Mouse (Mus musculus): ENCODE results near the gene Atrnl1. TPM values are rescaled to one million over a fixed set of nuclear protein-coding genes. Genes with fewer than 3 reads are reported as not detected.

The Atrnl1 gene
- polyA plus RNA-seq, 1 experiment from 2014 or later = 5.0 TPM

GRCm38 (mm10) chr19:58063541-58063940 lies 452.7 kb downstream of the Atrnl1 start:
- ATAC-seq (replicated peaks; ENCODE audit: low FRiP score) = no peak
- 22% methylated on average over 6 of the region's 6 CpGs for WGBS
- no peaks in the 10 kb centered on the region for H3K9me3 ChIP-seq (ENCODE audit: control insufficient read depth, low read length)
- H3K9ac ChIP-seq (ENCODE audit: low read length) = no peak overlapping the region
- H3K27me3 ChIP-seq (ENCODE audit: control insufficient read depth, insufficient read depth, low read length) = peaks cover 3% of the 10 kb centered on the region; the same call in 1 of the 2 replicates
- no peak overlapping the region for H3K4me2 ChIP-seq (ENCODE audit: low read depth, low read length, severe bottlenecking)
- no peak overlapping the region for H3K27ac ChIP-seq (ENCODE audit: low read depth, low read length)
- H3K4me1 ChIP-seq (replicated peaks; ENCODE audit: control insufficient read depth, insufficient read depth, low read length) = peaks cover 28% of the 10 kb centered on the region; the same call in 1 of the 2 replicates
- H3K4me3 ChIP-seq (ENCODE audit: low read depth, low read length) = no peak overlapping the region
- DNase-seq (ENCODE audit: low spot score) = no peak
- no peaks in the 10 kb centered on the region for H3K36me3 ChIP-seq (ENCODE audit: control insufficient read depth, insufficient read depth, low read length)

GRCm38 (mm10) chr19:58064116-58065000 lies 453.5 kb downstream of the Atrnl1 start:
- no peaks in the 10 kb centered on the region for H3K9me3 ChIP-seq (ENCODE audit: control insufficient read depth, low read length)
- peaks cover 28% of the 10 kb centered on the region; the same call in 1 of the 2 replicates for H3K4me1 ChIP-seq (replicated peaks; ENCODE audit: control insufficient read depth, insufficient read depth, low read length)
- no peak overlapping the region for H3K9ac ChIP-seq (ENCODE audit: low read length)
- no peak overlapping the region for H3K27ac ChIP-seq (ENCODE audit: low read depth, low read length)
- no peak overlapping the region for H3K4me3 ChIP-seq (ENCODE audit: low read depth, low read length)
- ATAC-seq (replicated peaks; ENCODE audit: low FRiP score) (no peak), DNase-seq (ENCODE audit: low spot score) (no peak)
- no peaks in the 10 kb centered on the region for H3K36me3 ChIP-seq (ENCODE audit: control insufficient read depth, insufficient read depth, low read length)
- H3K27me3 ChIP-seq (ENCODE audit: control insufficient read depth, insufficient read depth, low read length) = peaks cover 3% of the 10 kb centered on the region; the same call in 1 of the 2 replicates
- WGBS = 43% methylated on average over 16 of the region's 16 CpGs
- H3K4me2 ChIP-seq (ENCODE audit: low read depth, low read length, severe bottlenecking) = no peak overlapping the region

- Histone ChIP-seq H3K36me3 (ENCODE audit: control insufficient read depth, insufficient read depth, low read length) (no peaks in the 10 kb centered on the region), H3K27me3 (ENCODE audit: control insufficient read depth, insufficient read depth, low read length) (peaks cover 3% of the 10 kb centered on the region; the same call in 1 of the 2 replicates), H3K4me1 (replicated peaks; ENCODE audit: control insufficient read depth, insufficient read depth, low read length) (peaks cover 26% of the 10 kb centered on the region; the same call in 1 of the 2 replicates), H3K9me3 (ENCODE audit: control insufficient read depth, low read length) (no peaks in the 10 kb centered on the region), H3K4me3 (ENCODE audit: low read depth, low read length) (no peak overlapping the region), H3K9ac (ENCODE audit: low read length) (no peak overlapping the region), H3K27ac (ENCODE audit: low read depth, low read length) (no peak overlapping the region), H3K4me2 (ENCODE audit: low read depth, low read length, severe bottlenecking) (no peak overlapping the region)
- DNase-seq (ENCODE audit: low spot score) (no peak), ATAC-seq (replicated peaks; ENCODE audit: low FRiP score) (no peak)
- 86% methylated on average over 5 of the region's 5 CpGs for WGBS
Measured at GRCm38 (mm10) chr19:58065001-58065314, 454.1 kb downstream of the Atrnl1 start.

GRCm38 (mm10) chr19:58065514-58065913 lies 454.7 kb downstream of the Atrnl1 start:
- DNase-seq (ENCODE audit: low spot score) (no peak), ATAC-seq (replicated peaks; ENCODE audit: low FRiP score) (no peak)
- Histone ChIP-seq H3K4me1 (replicated peaks; ENCODE audit: control insufficient read depth, insufficient read depth, low read length) (peaks cover 21% of the 10 kb centered on the region; the same call in 1 of the 2 replicates), H3K4me3 (ENCODE audit: low read depth, low read length) (no peak overlapping the region), H3K27me3 (ENCODE audit: control insufficient read depth, insufficient read depth, low read length) (peaks cover 3% of the 10 kb centered on the region; the same call in 1 of the 2 replicates), H3K27ac (ENCODE audit: low read depth, low read length) (no peak overlapping the region), H3K9me3 (ENCODE audit: control insufficient read depth, low read length) (no peaks in the 10 kb centered on the region), H3K9ac (ENCODE audit: low read length) (no peak overlapping the region), H3K36me3 (ENCODE audit: control insufficient read depth, insufficient read depth, low read length) (no peaks in the 10 kb centered on the region), H3K4me2 (ENCODE audit: low read depth, low read length, severe bottlenecking) (no peak overlapping the region)
- 86% methylated on average over 2 of the region's 2 CpGs for WGBS

GRCm38 (mm10) chr19:58068114-58068513 lies 457.3 kb downstream of the Atrnl1 start:
- Histone ChIP-seq H3K36me3 (ENCODE audit: control insufficient read depth, insufficient read depth, low read length) (no peaks in the 10 kb centered on the region), H3K4me3 (ENCODE audit: low read depth, low read length) (no peak overlapping the region), H3K27ac (ENCODE audit: low read depth, low read length) (no peak overlapping the region), H3K4me2 (ENCODE audit: low read depth, low read length, severe bottlenecking) (no peak overlapping the region), H3K27me3 (ENCODE audit: control insufficient read depth, insufficient read depth, low read length) (no peaks in the 10 kb centered on the region), H3K9me3 (ENCODE audit: control insufficient read depth, low read length) (no peaks in the 10 kb centered on the region), H3K4me1 (replicated peaks; ENCODE audit: control insufficient read depth, insufficient read depth, low read length) (peaks cover 14% of the 10 kb centered on the region; the same call in 1 of the 2 replicates), H3K9ac (ENCODE audit: low read length) (no peak overlapping the region)
- DNase-seq (ENCODE audit: low spot score) = no peak
- WGBS = 70% methylated on average over 2 of the region's 2 CpGs
- ATAC-seq (replicated peaks; ENCODE audit: low FRiP score) = no peak

- Histone ChIP-seq H3K4me1 (replicated peaks; ENCODE audit: control insufficient read depth, insufficient read depth, low read length) (peaks cover 6% of the 10 kb centered on the region; the same call in 1 of the 2 replicates), H3K27ac (ENCODE audit: low read depth, low read length) (no peak overlapping the region), H3K4me2 (ENCODE audit: low read depth, low read length, severe bottlenecking) (no peak overlapping the region), H3K36me3 (ENCODE audit: control insufficient read depth, insufficient read depth, low read length) (no peaks in the 10 kb centered on the region), H3K27me3 (ENCODE audit: control insufficient read depth, insufficient read depth, low read length) (no peaks in the 10 kb centered on the region), H3K9me3 (ENCODE audit: control insufficient read depth, low read length) (no peaks in the 10 kb centered on the region), H3K9ac (ENCODE audit: low read length) (no peak overlapping the region), H3K4me3 (ENCODE audit: low read depth, low read length) (no peak overlapping the region)
- whole genome bisulfite sequencing = 94% methylated on average over 2 of the region's 2 CpGs
- ATAC-seq (replicated peaks; ENCODE audit: low FRiP score) (no peak), DNase-seq (ENCODE audit: low spot score) (no peak)
Measured at GRCm38 (mm10) chr19:58068958-58069357, 458.1 kb downstream of the Atrnl1 start.

GRCm38 (mm10) chr19:58072404-58072803 lies 461.6 kb downstream of the Atrnl1 start:
- no peak overlapping the region for H3K9ac ChIP-seq (ENCODE audit: low read length)
- 0 out of 2 replicates have a peak, but pooled peaks cover 4% of the 10 kb centered on the region for H3K4me1 ChIP-seq (replicated peaks; ENCODE audit: control insufficient read depth, insufficient read depth, low read length)
- no peak overlapping the region for H3K4me2 ChIP-seq (ENCODE audit: low read depth, low read length, severe bottlenecking)
- DNase-seq (ENCODE audit: low spot score) = no peak
- no peak for ATAC-seq (replicated peaks; ENCODE audit: low FRiP score)
- WGBS = 82% methylated on average over 5 of the region's 5 CpGs
- H3K27ac ChIP-seq (ENCODE audit: low read depth, low read length) = no peak overlapping the region
- H3K36me3 ChIP-seq (ENCODE audit: control insufficient read depth, insufficient read depth, low read length) = no peaks in the 10 kb centered on the region
- H3K4me3 ChIP-seq (ENCODE audit: low read depth, low read length) = no peak overlapping the region
- H3K9me3 ChIP-seq (ENCODE audit: control insufficient read depth, low read length) = no peaks in the 10 kb centered on the region
- H3K27me3 ChIP-seq (ENCODE audit: control insufficient read depth, insufficient read depth, low read length) = no peaks in the 10 kb centered on the region

- no peak overlapping the region for H3K4me2 ChIP-seq (ENCODE audit: low read depth, low read length, severe bottlenecking)
Measured at GRCm38 (mm10) chr19:58072846-58073245, 462.0 kb downstream of the Atrnl1 start.

More at GRCm38 (mm10) chr19:58072846-58073245, 462.0 kb downstream of the Atrnl1 start:
- Histone ChIP-seq H3K9me3 (ENCODE audit: control insufficient read depth, low read length) (no peaks in the 10 kb centered on the region), H3K9ac (ENCODE audit: low read length) (no peak overlapping the region), H3K4me3 (ENCODE audit: low read depth, low read length) (no peak overlapping the region), H3K27ac (ENCODE audit: low read depth, low read length) (no peak overlapping the region), H3K4me1 (replicated peaks; ENCODE audit: control insufficient read depth, insufficient read depth, low read length) (0 out of 2 replicates have a peak, but pooled peaks cover 4% of the 10 kb centered on the region), H3K36me3 (ENCODE audit: control insufficient read depth, insufficient read depth, low read length) (no peaks in the 10 kb centered on the region), H3K27me3 (ENCODE audit: control insufficient read depth, insufficient read depth, low read length) (no peaks in the 10 kb centered on the region)
- WGBS = 95% methylated on average over 9 of the region's 9 CpGs
- DNase-seq (ENCODE audit: low spot score) (no peak), ATAC-seq (replicated peaks; ENCODE audit: low FRiP score) (no peak)

All from forebrain, embryonic 11.5 days (tissue).